Comparison of ENCODE assay signal across 8 mouse cellular contexts in the genomic region with DNA sequence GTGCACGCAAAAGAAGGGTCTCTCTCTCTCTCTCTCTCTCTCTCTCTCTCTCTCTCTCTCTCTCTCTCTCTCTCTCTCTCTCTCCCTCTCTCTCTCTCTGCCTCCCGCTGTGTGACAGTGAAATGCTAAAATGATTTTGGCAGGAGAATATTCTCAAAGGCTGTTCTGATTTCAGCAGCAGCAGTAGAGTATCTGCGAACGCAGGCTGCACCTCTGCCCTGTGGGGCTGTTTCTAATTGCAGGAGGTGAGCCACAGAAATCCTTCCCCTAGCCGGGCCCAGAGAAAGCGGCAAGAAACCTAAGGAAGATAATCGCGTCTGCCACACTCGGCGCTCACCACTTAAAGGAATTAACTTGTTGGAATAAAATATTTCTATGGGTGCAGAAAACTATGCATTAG.
DNase-seq lines count a peak whose midpoint lies in the region; ATAC-seq lines count a peak whose summit lies in the region.

No protein-coding gene starts in this region.

- no peak for ATAC-seq in heart, embryonic 12.5 days (ENCODE audit: insufficient number of reproducible peaks, low FRiP score)
- no peak for ATAC-seq in forebrain, embryonic 14.5 days
- ATAC-seq in limb, embryonic 15.5 days (ENCODE audit: insufficient number of reproducible peaks, low FRiP score, low TSS enrichment, low read depth), result no peak

- H3K36me3 ChIP-seq in heart, embryonic 12.5 days, result no peaks in the 10 kb centered on the region
- no peaks in the 10 kb centered on the region for H3K36me3 ChIP-seq in forebrain, embryonic 14.5 days (ENCODE audit: control insufficient read depth, insufficient read depth, low read length)
- H3K36me3 ChIP-seq in limb, embryonic 15.5 days, result no peaks in the 10 kb centered on the region

- peak overlapping the region; percentile 53 for H3K4me2 ChIP-seq in heart, embryonic 12.5 days
- peak overlapping the region; percentile 34; the same call in 1 of the 2 replicates for H3K4me2 ChIP-seq in forebrain, embryonic 14.5 days (ENCODE audit: low read length)
- H3K4me2 ChIP-seq in limb, embryonic 15.5 days, result peak overlapping the region; percentile 38

- no peak overlapping the region for H3K27ac ChIP-seq in heart, embryonic 12.5 days (ENCODE audit: poor library complexity, severe bottlenecking)
- H3K27ac ChIP-seq in forebrain, embryonic 14.5 days (ENCODE audit: low read depth, low read length), result no peak overlapping the region
- no peak overlapping the region for H3K27ac ChIP-seq in limb, embryonic 15.5 days

- 29% methylated on average over 10 of the region's 10 CpGs for WGBS in heart, embryonic 12.5 days
- WGBS in forebrain, embryonic 14.5 days, result 53% methylated on average over 10 of the region's 10 CpGs
- whole genome bisulfite sequencing in limb, embryonic 15.5 days, result 35% methylated on average over 10 of the region's 10 CpGs

- H3K4me1 ChIP-seq in heart, embryonic 12.5 days (replicated peaks), result no peaks in the 10 kb centered on the region
- H3K4me1 ChIP-seq in forebrain, embryonic 14.5 days (ENCODE audit: control insufficient read depth, insufficient read depth, low read length), result no peaks in the 10 kb centered on the region
- H3K4me1 ChIP-seq in limb, embryonic 15.5 days, result no peaks in the 10 kb centered on the region

- H3K4me3 ChIP-seq in heart, embryonic 12.5 days, result peak overlapping the region; percentile 12; the same call in 1 of the 2 replicates
- no peak overlapping the region for H3K4me3 ChIP-seq in forebrain, embryonic 14.5 days (ENCODE audit: low read depth, low read length)
- no peak overlapping the region for H3K4me3 ChIP-seq in limb, embryonic 15.5 days

- H3K9ac ChIP-seq in heart, embryonic 12.5 days, result no peak overlapping the region
- no peak overlapping the region for H3K9ac ChIP-seq in forebrain, embryonic 14.5 days (ENCODE audit: low read length)
- H3K9ac ChIP-seq in limb, embryonic 15.5 days, result no peak overlapping the region

- H3K9me3 ChIP-seq in heart, embryonic 12.5 days (replicated peaks), result no peaks in the 10 kb centered on the region
- no peaks in the 10 kb centered on the region for H3K9me3 ChIP-seq in forebrain, embryonic 14.5 days (replicated peaks; ENCODE audit: control insufficient read depth, low read length)
- H3K9me3 ChIP-seq in limb, embryonic 15.5 days, result no peaks in the 10 kb centered on the region

- no peaks in the 10 kb centered on the region for H3K27me3 ChIP-seq in heart, embryonic 12.5 days (replicated peaks)
- no peaks in the 10 kb centered on the region for H3K27me3 ChIP-seq in forebrain, embryonic 14.5 days (replicated peaks; ENCODE audit: control insufficient read depth, insufficient read depth, low read length)
- peaks cover 6% of the 10 kb centered on the region; the same call in 1 of the 2 replicates for H3K27me3 ChIP-seq in limb, embryonic 15.5 days

- DNase-seq in heart, adult 18-20 months, result no peak
- peak; percentile 16 for DNase-seq in brain, adult 2 months (ENCODE audit: low read depth, low spot score)
- peak; percentile 40 for DNase-seq in forebrain, embryonic 14.5 days (ENCODE audit: low spot score)
- no peak for DNase-seq in thymus, postnatal 0 days (ENCODE audit: low spot score)
- DNase-seq in kidney, postnatal 10 days, result no peak
- DNase-seq in frontal cortex, postnatal 36 days (ENCODE audit: low spot score in 2 of 2), result no peak

Comparison
In these comparisons a context has a peak if more than half of its experiments do, and no peak if none do; other contexts are left out.
1. DNase-seq: peak in brain, adult 2 months (single experiment) and forebrain, embryonic 14.5 days (single experiment); none in heart, adult 18-20 months (0 of 2), thymus, postnatal 0 days (single experiment), kidney, postnatal 10 days (single experiment) and frontal cortex, postnatal 36 days (0 of 2).
2. Peak in every context shown above with its lines, with median percentiles within 50 percentile points of each other: H3K4me2 ChIP-seq.